In genomic region chr17:73108170-73108887, GRCm38 (mm10) we compare ENCODE assay signal across 8 mouse cellular contexts. TPM values are rescaled to one million over a fixed set of nuclear protein-coding genes. Genes with fewer than 3 reads are reported as not detected.
DNase-seq lines count a peak whose midpoint lies in the region; ATAC-seq and TF ChIP-seq lines count a peak whose summit lies in the region.

No protein-coding gene starts in this region.

- no peaks in the 10 kb centered on the region for H3K27me3 ChIP-seq in forebrain, postnatal 0 days (ENCODE audit: insufficient read depth, low read length)
- no peaks in the 10 kb centered on the region for H3K27me3 ChIP-seq in kidney, adult 2 months (replicated peaks; ENCODE audit: control insufficient read depth, insufficient read depth, low read length)
- peaks cover 6% of the 10 kb centered on the region for H3K27me3 ChIP-seq in megakaryocyte, embryonic 14.5 days (replicated peaks)

- peak overlapping the region; percentile 75 for H3K27ac ChIP-seq in forebrain, postnatal 0 days (ENCODE audit: low read depth, low read length)
- 0 out of 2 replicates have a peak overlapping the region, but pooled peaks have one; percentile 33 for H3K27ac ChIP-seq in kidney, adult 2 months (ENCODE audit: insufficient read depth, low read depth, low read length)

- no peak for TF ChIP-seq POLR2A in kidney, adult 2 months (IDR thresholded peaks at IDR 0.05; ENCODE audit: low read depth, low read length)

- H3K4me1 ChIP-seq in forebrain, postnatal 0 days (ENCODE audit: insufficient read depth), result peaks cover 5% of the 10 kb centered on the region
- H3K4me1 ChIP-seq in kidney, adult 2 months (ENCODE audit: control insufficient read depth, insufficient read depth, low read length), result peaks cover 12% of the 10 kb centered on the region
- H3K4me1 ChIP-seq in megakaryocyte, embryonic 14.5 days, result peaks cover 22% of the 10 kb centered on the region

- 6% methylated on average over 34 of the region's 35 CpGs for WGBS in forebrain, postnatal 0 days
- 3% methylated on average over 35 of the region's 35 CpGs for WGBS in kidney, adult 2 months

- peak overlapping the region; percentile 79 for H3K9ac ChIP-seq in forebrain, postnatal 0 days

- TF ChIP-seq CTCF in forebrain, postnatal 0 days (IDR thresholded peaks at IDR 0.05; ENCODE audit: low read depth), result no peak
- no peak for TF ChIP-seq CTCF in kidney, adult 2 months (conservative IDR thresholded peaks at IDR 0.05; ENCODE audit: insufficient read depth, insufficient read length, low read depth, low read length)

- H3K4me3 ChIP-seq in forebrain, postnatal 0 days (ENCODE audit: low read depth, low read length), result peak overlapping the region; percentile 73
- H3K4me3 ChIP-seq in kidney, adult 2 months (ENCODE audit: insufficient read depth, low read depth, low read length), result peak overlapping the region; percentile 96
- H3K4me3 ChIP-seq in megakaryocyte, embryonic 14.5 days (replicated peaks), result peak overlapping the region; percentile 95

- peak; percentile 4 to 9 for DNase-seq in left cerebral cortex, adult 8-10 months (ENCODE audit: low spot score in 2 of 2)
- no peak for DNase-seq in left cerebral cortex, adult 18-20 months (ENCODE audit: low spot score in 2 of 2)
- DNase-seq in ZHBTc4 (ENCODE audit: low read depth, low spot score), result peak; percentile 14
- DNase-seq in forebrain, postnatal 0 days, result no peak
- DNase-seq in kidney, adult 2 months, result peak; percentile 25
- no peak for DNase-seq in retina, embryonic 14.5 days (ENCODE audit: low spot score)
- DNase-seq in spleen, postnatal 4 days (ENCODE audit: low spot score in 2 of 2), result no peak

- ATAC-seq in forebrain, postnatal 0 days, result peak; percentile 47

- H3K4me2 ChIP-seq in forebrain, postnatal 0 days (ENCODE audit: low read depth), result peak overlapping the region; percentile 74

- no peaks in the 10 kb centered on the region for H3K36me3 ChIP-seq in forebrain, postnatal 0 days (ENCODE audit: insufficient read depth)
- no peaks in the 10 kb centered on the region for H3K36me3 ChIP-seq in kidney, adult 2 months (ENCODE audit: control insufficient read depth, insufficient read depth, low read length)
- H3K36me3 ChIP-seq in megakaryocyte, embryonic 14.5 days (replicated peaks; ENCODE audit: low read length), result no peaks in the 10 kb centered on the region

- H3K9me3 ChIP-seq in forebrain, postnatal 0 days (ENCODE audit: low read length), result no peaks in the 10 kb centered on the region
- H3K9me3 ChIP-seq in megakaryocyte, embryonic 14.5 days, result no peaks in the 10 kb centered on the region

RNA-seq across cellular contexts. Expression of gene Lclat1, which starts 0.5 kb away (rescaled TPM):
- 10 to 100 TPM; 34.4 to 39.2 (median 36.5) TPM for total RNA-seq in left cerebral cortex, adult 8-10 months (2022)
- 10 to 100 TPM; 32.8 to 38.8 TPM for total RNA-seq in left cerebral cortex, adult 18-20 months (2021)
- 23.9 and 28.4 TPM in 2 replicates for total RNA-seq in forebrain, postnatal 0 days (2014; rRNA removed)
- polyA plus RNA-seq in forebrain, postnatal 0 days (2015; fragmentation: Nextera tagmentation; extraction: Ambion mirVana), result 8.1 and 11.9 TPM in 2 replicates
- 17.3 and 18.8 TPM in 2 replicates for polyA plus RNA-seq in kidney, adult 2 months (2012; rRNA removed)
- polyA plus RNA-seq in megakaryocyte, embryonic 14.5 days (2012; ENCODE audit: insufficient read depth, low replicate concordance), result 0.46 TPM in 1 of 2 replicates, not detected in the other

Comparison
In these comparisons a context has a peak if more than half of its experiments do, and no peak if none do; other contexts are left out.
1. DNase-seq: peak in left cerebral cortex, adult 8-10 months (2 of 2), ZHBTc4 (single experiment) and kidney, adult 2 months (single experiment); none in left cerebral cortex, adult 18-20 months (0 of 2), forebrain, postnatal 0 days (single experiment), retina, embryonic 14.5 days (single experiment) and spleen, postnatal 4 days (0 of 2).
2. Peak in every context shown above with its lines, with median percentiles within 50 percentile points of each other: H3K4me3 ChIP-seq.